Mouse (Mus musculus): Measurements from ENCODE around the gene Supt4a. TPM values are rescaled to one million over a fixed set of nuclear protein-coding genes. Genes with fewer than 3 reads are reported as not detected.

Gene Supt4a
- total and polyA plus RNA-seq, 2 experiments, result 41.9 to 59.9 TPM

- peak; percentile 37 for DNase-seq (ENCODE audit: extremely low read depth, low read depth, low spot score)
- H3K4me1 ChIP-seq (ENCODE audit: control insufficient read depth, insufficient read depth, low read length), result no peaks in the 10 kb centered on the region
These were observed 33.6 kb downstream of the Supt4a start for GRCm38 (mm10) chr11:87770989-87771388.

GRCm38 (mm10) chr11:87772354-87772753 is 35.0 kb downstream of the Supt4a start:
- H3K9ac ChIP-seq (ENCODE audit: low read depth, low read length), result no peak overlapping the region
- no peaks in the 10 kb centered on the region for H3K4me1 ChIP-seq (ENCODE audit: control insufficient read depth, insufficient read depth, low read length)
- no peaks in the 10 kb centered on the region for H3K79me2 ChIP-seq (ENCODE audit: control insufficient read depth, insufficient read depth, low read length)
- no peaks in the 10 kb centered on the region for H3K27me3 ChIP-seq (ENCODE audit: control insufficient read depth, insufficient read depth, low read length)
- TF ChIP-seq CTCF (IDR thresholded peaks at IDR 0.05; ENCODE audit: low read depth, low read length) (no peak), POLR2A (IDR thresholded peaks at IDR 0.05; ENCODE audit: extremely low read depth, insufficient read depth, low read length) (no peak)
- 91% methylated on average over 3 of the region's 3 CpGs for WGBS
- no peak overlapping the region for H3K4me3 ChIP-seq (ENCODE audit: insufficient read depth, low read depth, low read length)
- no peak overlapping the region for H3K27ac ChIP-seq (replicated peaks; ENCODE audit: insufficient read depth, low read depth, low read length)
- H3K36me3 ChIP-seq (ENCODE audit: control insufficient read depth, insufficient read depth, low read length), result no peaks in the 10 kb centered on the region
- DNase-seq (ENCODE audit: extremely low read depth, low read depth, low spot score), result no peak

More at GRCm38 (mm10) chr11:87770989-87771388, 33.6 kb downstream of the Supt4a start:
- no peak overlapping the region for H3K27ac ChIP-seq (replicated peaks; ENCODE audit: insufficient read depth, low read depth, low read length)
- no peak overlapping the region for H3K9ac ChIP-seq (ENCODE audit: low read depth, low read length)
- no peak overlapping the region for H3K4me3 ChIP-seq (ENCODE audit: insufficient read depth, low read depth, low read length)
- TF ChIP-seq POLR2A (IDR thresholded peaks at IDR 0.05; ENCODE audit: extremely low read depth, insufficient read depth, low read length), result no peak
- peak; percentile 97 for TF ChIP-seq CTCF (IDR thresholded peaks at IDR 0.05; ENCODE audit: low read depth, low read length)
- 44% methylated on average over 3 of the region's 3 CpGs for WGBS
- no peaks in the 10 kb centered on the region for H3K79me2 ChIP-seq (ENCODE audit: control insufficient read depth, insufficient read depth, low read length)
- no peaks in the 10 kb centered on the region for H3K36me3 ChIP-seq (ENCODE audit: control insufficient read depth, insufficient read depth, low read length)
- no peaks in the 10 kb centered on the region for H3K27me3 ChIP-seq (ENCODE audit: control insufficient read depth, insufficient read depth, low read length)

- peak; percentile 25 for DNase-seq (ENCODE audit: extremely low read depth, low read depth, low spot score)
These were observed 40.9 kb downstream of the Supt4a start for GRCm38 (mm10) chr11:87778100-87778765.

GRCm38 (mm10) chr11:87778915-87779314 is 41.6 kb downstream of the Supt4a start:
- Histone ChIP-seq H3K79me2 (ENCODE audit: control insufficient read depth, insufficient read depth, low read length) (no peaks in the 10 kb centered on the region), H3K27ac (replicated peaks; ENCODE audit: insufficient read depth, low read depth, low read length) (no peak overlapping the region), H3K4me1 (ENCODE audit: control insufficient read depth, insufficient read depth, low read length) (peaks cover 2% of the 10 kb centered on the region), H3K9ac (ENCODE audit: low read depth, low read length) (no peak overlapping the region), H3K27me3 (ENCODE audit: control insufficient read depth, insufficient read depth, low read length) (no peaks in the 10 kb centered on the region), H3K4me3 (ENCODE audit: insufficient read depth, low read depth, low read length) (peak overlapping the region; percentile 39; the same call in 1 of the 2 replicates), H3K36me3 (ENCODE audit: control insufficient read depth, insufficient read depth, low read length) (no peaks in the 10 kb centered on the region)
- no peak for DNase-seq (ENCODE audit: extremely low read depth, low read depth, low spot score)
- TF ChIP-seq CTCF (IDR thresholded peaks at IDR 0.05; ENCODE audit: low read depth, low read length) (no peak), POLR2A (IDR thresholded peaks at IDR 0.05; ENCODE audit: extremely low read depth, insufficient read depth, low read length) (no peak)
- 40% methylated on average over 12 of the region's 12 CpGs for WGBS

More at GRCm38 (mm10) chr11:87778100-87778765, 40.9 kb downstream of the Supt4a start:
- Histone ChIP-seq H3K27ac (replicated peaks; ENCODE audit: insufficient read depth, low read depth, low read length) (no peak overlapping the region), H3K36me3 (ENCODE audit: control insufficient read depth, insufficient read depth, low read length) (no peaks in the 10 kb centered on the region), H3K27me3 (ENCODE audit: control insufficient read depth, insufficient read depth, low read length) (no peaks in the 10 kb centered on the region), H3K4me3 (ENCODE audit: insufficient read depth, low read depth, low read length) (peak overlapping the region; percentile 39; the same call in 1 of the 2 replicates), H3K79me2 (ENCODE audit: control insufficient read depth, insufficient read depth, low read length) (no peaks in the 10 kb centered on the region), H3K9ac (ENCODE audit: low read depth, low read length) (0 out of 2 replicates have a peak overlapping the region, but pooled peaks have one; percentile 38), H3K4me1 (ENCODE audit: control insufficient read depth, insufficient read depth, low read length) (peaks cover 2% of the 10 kb centered on the region)
- WGBS, result 16% methylated on average over 32 of the region's 32 CpGs
- TF ChIP-seq CTCF (IDR thresholded peaks at IDR 0.05; ENCODE audit: low read depth, low read length) (no peak), POLR2A (IDR thresholded peaks at IDR 0.05; ENCODE audit: extremely low read depth, insufficient read depth, low read length) (no peak)

GRCm38 (mm10) chr11:87779392-87779791 is 42.0 kb downstream of the Supt4a start:
- no peak for DNase-seq (ENCODE audit: extremely low read depth, low read depth, low spot score)
- Histone ChIP-seq H3K27ac (replicated peaks; ENCODE audit: insufficient read depth, low read depth, low read length) (no peak overlapping the region), H3K79me2 (ENCODE audit: control insufficient read depth, insufficient read depth, low read length) (no peaks in the 10 kb centered on the region), H3K27me3 (ENCODE audit: control insufficient read depth, insufficient read depth, low read length) (no peaks in the 10 kb centered on the region), H3K36me3 (ENCODE audit: control insufficient read depth, insufficient read depth, low read length) (no peaks in the 10 kb centered on the region), H3K4me3 (ENCODE audit: insufficient read depth, low read depth, low read length) (no peak overlapping the region), H3K9ac (ENCODE audit: low read depth, low read length) (no peak overlapping the region), H3K4me1 (ENCODE audit: control insufficient read depth, insufficient read depth, low read length) (peaks cover 2% of the 10 kb centered on the region)
- 86% methylated on average over 4 of the region's 4 CpGs for WGBS
- TF ChIP-seq POLR2A (IDR thresholded peaks at IDR 0.05; ENCODE audit: extremely low read depth, insufficient read depth, low read length) (no peak), CTCF (IDR thresholded peaks at IDR 0.05; ENCODE audit: low read depth, low read length) (no peak)

- TF ChIP-seq POLR2A (IDR thresholded peaks at IDR 0.05; ENCODE audit: extremely low read depth, insufficient read depth, low read length), result no peak
- TF ChIP-seq CTCF (IDR thresholded peaks at IDR 0.05; ENCODE audit: low read depth, low read length), result no peak
- H3K4me1 ChIP-seq (ENCODE audit: control insufficient read depth, insufficient read depth, low read length), result peaks cover 2% of the 10 kb centered on the region
- DNase-seq (ENCODE audit: extremely low read depth, low read depth, low spot score), result no peak
- H3K9ac ChIP-seq (ENCODE audit: low read depth, low read length), result no peak overlapping the region
- no peaks in the 10 kb centered on the region for H3K79me2 ChIP-seq (ENCODE audit: control insufficient read depth, insufficient read depth, low read length)
- WGBS, result 83% methylated on average over 8 of the region's 8 CpGs
- no peak overlapping the region for H3K4me3 ChIP-seq (ENCODE audit: insufficient read depth, low read depth, low read length)
- no peaks in the 10 kb centered on the region for H3K36me3 ChIP-seq (ENCODE audit: control insufficient read depth, insufficient read depth, low read length)
- no peaks in the 10 kb centered on the region for H3K27me3 ChIP-seq (ENCODE audit: control insufficient read depth, insufficient read depth, low read length)
- H3K27ac ChIP-seq (replicated peaks; ENCODE audit: insufficient read depth, low read depth, low read length), result no peak overlapping the region
These were observed 42.8 kb downstream of the Supt4a start for GRCm38 (mm10) chr11:87780130-87780529.

Data from liver, adult 2 months (tissue).